Mouse (Mus musculus): ENCODE measurements around the gene Ywhab. TPM values are rescaled to one million over a fixed set of nuclear protein-coding genes. Genes with fewer than 3 reads are reported as not detected.

The Ywhab gene
- polyA plus RNA-seq, 1 experiment from 2014 or later = 300 TPM

- Histone ChIP-seq H3K9me3 (ENCODE audit: low read length) (no peaks in the 10 kb centered on the region), H3K9ac (replicated peaks; ENCODE audit: low read length) (no peak within 1 kb of the TSS), H3K36me3 (ENCODE audit: insufficient read depth, low read length) (0 out of 2 replicates have a peak, but pooled peaks cover 1% of the 10 kb centered on the region), H3K27me3 (ENCODE audit: insufficient read depth, low read length) (no peaks in the 10 kb centered on the region), H3K4me1 (ENCODE audit: insufficient read depth, low read length) (no peaks in the 10 kb centered on the region), H3K27ac (ENCODE audit: low read length) (no peak within 1 kb of the TSS), H3K4me2 (replicated peaks; ENCODE audit: low read depth, low read length) (no peak within 1 kb of the TSS), H3K4me3 (ENCODE audit: low read length) (no peak within 1 kb of the TSS)
- ATAC-seq (ENCODE audit: low FRiP score, low TSS enrichment) = no peak
- 83% methylated on average over 16 of the region's 16 CpGs for WGBS
Measured at GRCm38 (mm10) chr2:164025150-164025549, 30.4 kb downstream of the Ywhab start, which contains the start of gene Pabpc1l. Gene Pabpc1l, plus strand, starts transcription at chr2:164025450.

GRCm38 (mm10) chr2:164031147-164031546, 36.4 kb downstream of the Ywhab start:
- no peak overlapping the region for H3K9ac ChIP-seq (replicated peaks; ENCODE audit: low read length)
- no peak for ATAC-seq (ENCODE audit: low FRiP score, low TSS enrichment)
- no peaks in the 10 kb centered on the region; the same call in 1 of the 2 replicates for H3K9me3 ChIP-seq (ENCODE audit: low read length)
- no peak overlapping the region for H3K27ac ChIP-seq (ENCODE audit: low read length)
- H3K4me1 ChIP-seq (ENCODE audit: insufficient read depth, low read length) = no peaks in the 10 kb centered on the region
- no peaks in the 10 kb centered on the region for H3K36me3 ChIP-seq (ENCODE audit: insufficient read depth, low read length)
- H3K4me2 ChIP-seq (replicated peaks; ENCODE audit: low read depth, low read length) = no peak overlapping the region
- no peaks in the 10 kb centered on the region for H3K27me3 ChIP-seq (ENCODE audit: insufficient read depth, low read length)
- H3K4me3 ChIP-seq (ENCODE audit: low read length) = no peak overlapping the region
- 70% methylated on average over 10 of the region's 10 CpGs for WGBS

- no peak for ATAC-seq (ENCODE audit: low FRiP score, low TSS enrichment)
- Histone ChIP-seq H3K4me2 (replicated peaks; ENCODE audit: low read depth, low read length) (no peak overlapping the region), H3K27me3 (ENCODE audit: insufficient read depth, low read length) (no peaks in the 10 kb centered on the region), H3K9me3 (ENCODE audit: low read length) (no peaks in the 10 kb centered on the region; the same call in 1 of the 2 replicates), H3K9ac (replicated peaks; ENCODE audit: low read length) (no peak overlapping the region), H3K27ac (ENCODE audit: low read length) (no peak overlapping the region), H3K4me3 (ENCODE audit: low read length) (no peak overlapping the region), H3K36me3 (ENCODE audit: insufficient read depth, low read length) (no peaks in the 10 kb centered on the region), H3K4me1 (ENCODE audit: insufficient read depth, low read length) (no peaks in the 10 kb centered on the region)
- WGBS = 93% methylated on average over 3 of the region's 3 CpGs
Measured at GRCm38 (mm10) chr2:164032973-164033372, 38.2 kb downstream of the Ywhab start.

GRCm38 (mm10) chr2:164036520-164037019, 41.8 kb downstream of the Ywhab start:
- Histone ChIP-seq H3K27me3 (ENCODE audit: insufficient read depth, low read length) (no peaks in the 10 kb centered on the region), H3K4me3 (ENCODE audit: low read length) (no peak overlapping the region), H3K27ac (ENCODE audit: low read length) (no peak overlapping the region), H3K9ac (replicated peaks; ENCODE audit: low read length) (no peak overlapping the region), H3K4me1 (ENCODE audit: insufficient read depth, low read length) (no peaks in the 10 kb centered on the region), H3K4me2 (replicated peaks; ENCODE audit: low read depth, low read length) (no peak overlapping the region), H3K9me3 (ENCODE audit: low read length) (no peaks in the 10 kb centered on the region; the same call in 1 of the 2 replicates), H3K36me3 (ENCODE audit: insufficient read depth, low read length) (no peaks in the 10 kb centered on the region)
- peak; percentile 69 for ATAC-seq (ENCODE audit: low FRiP score, low TSS enrichment)
- 45% methylated on average over 10 of the region's 10 CpGs for WGBS

- Histone ChIP-seq H3K9me3 (ENCODE audit: low read length) (no peaks in the 10 kb centered on the region), H3K27me3 (ENCODE audit: insufficient read depth, low read length) (no peaks in the 10 kb centered on the region), H3K27ac (ENCODE audit: low read length) (no peak overlapping the region), H3K4me1 (ENCODE audit: insufficient read depth, low read length) (no peaks in the 10 kb centered on the region), H3K4me2 (replicated peaks; ENCODE audit: low read depth, low read length) (no peak overlapping the region), H3K4me3 (ENCODE audit: low read length) (no peak overlapping the region), H3K9ac (replicated peaks; ENCODE audit: low read length) (no peak overlapping the region), H3K36me3 (ENCODE audit: insufficient read depth, low read length) (no peaks in the 10 kb centered on the region)
- WGBS = 94% methylated on average over 1 of the region's 1 CpGs
- ATAC-seq (ENCODE audit: low FRiP score, low TSS enrichment) = no peak; the same call in 1 of the 2 replicates
Measured at GRCm38 (mm10) chr2:164038407-164039028, 43.8 kb downstream of the Ywhab start.

- Histone ChIP-seq H3K36me3 (ENCODE audit: insufficient read depth, low read length) (no peaks in the 10 kb centered on the region), H3K9ac (replicated peaks; ENCODE audit: low read length) (no peak overlapping the region), H3K4me3 (ENCODE audit: low read length) (no peak overlapping the region), H3K27ac (ENCODE audit: low read length) (no peak overlapping the region), H3K27me3 (ENCODE audit: insufficient read depth, low read length) (no peaks in the 10 kb centered on the region), H3K4me1 (ENCODE audit: insufficient read depth, low read length) (no peaks in the 10 kb centered on the region), H3K4me2 (replicated peaks; ENCODE audit: low read depth, low read length) (no peak overlapping the region), H3K9me3 (ENCODE audit: low read length) (no peaks in the 10 kb centered on the region)
- ATAC-seq (ENCODE audit: low FRiP score, low TSS enrichment) = no peak
- WGBS = 80% methylated on average over 6 of the region's 6 CpGs
Measured at GRCm38 (mm10) chr2:164040949-164041348, 46.2 kb downstream of the Ywhab start.

GRCm38 (mm10) chr2:164041523-164041922, 46.8 kb downstream of the Ywhab start:
- H3K9me3 ChIP-seq (ENCODE audit: low read length) = no peaks in the 10 kb centered on the region
- no peak overlapping the region for H3K27ac ChIP-seq (ENCODE audit: low read length)
- no peak for ATAC-seq (ENCODE audit: low FRiP score, low TSS enrichment)
- no peaks in the 10 kb centered on the region for H3K36me3 ChIP-seq (ENCODE audit: insufficient read depth, low read length)
- 83% methylated on average over 2 of the region's 2 CpGs for WGBS
- no peaks in the 10 kb centered on the region for H3K27me3 ChIP-seq (ENCODE audit: insufficient read depth, low read length)
- no peak overlapping the region for H3K9ac ChIP-seq (replicated peaks; ENCODE audit: low read length)
- no peak overlapping the region for H3K4me2 ChIP-seq (replicated peaks; ENCODE audit: low read depth, low read length)
- no peak overlapping the region for H3K4me3 ChIP-seq (ENCODE audit: low read length)
- H3K4me1 ChIP-seq (ENCODE audit: insufficient read depth, low read length) = no peaks in the 10 kb centered on the region

GRCm38 (mm10) chr2:164047197-164047690, 52.5 kb downstream of the Ywhab start:
- WGBS = 5% methylated on average over 9 of the region's 16 CpGs
- Histone ChIP-seq H3K9me3 (ENCODE audit: low read length) (no peaks in the 10 kb centered on the region), H3K4me1 (ENCODE audit: insufficient read depth, low read length) (0 out of 2 replicates have a peak, but pooled peaks cover 2% of the 10 kb centered on the region), H3K4me2 (replicated peaks; ENCODE audit: low read depth, low read length) (peak overlapping the region; percentile 47), H3K36me3 (ENCODE audit: insufficient read depth, low read length) (peaks cover 6% of the 10 kb centered on the region; the same call in 1 of the 2 replicates), H3K27ac (ENCODE audit: low read length) (no peak overlapping the region), H3K27me3 (ENCODE audit: insufficient read depth, low read length) (no peaks in the 10 kb centered on the region), H3K4me3 (ENCODE audit: low read length) (peak overlapping the region; percentile 37), H3K9ac (replicated peaks; ENCODE audit: low read length) (no peak overlapping the region)
- ATAC-seq (ENCODE audit: low FRiP score, low TSS enrichment) = peak; percentile 89

GRCm38 (mm10) chr2:164053767-164054166, 59.0 kb downstream of the Ywhab start:
- Histone ChIP-seq H3K4me1 (ENCODE audit: insufficient read depth, low read length) (no peaks in the 10 kb centered on the region), H3K4me3 (ENCODE audit: low read length) (no peak overlapping the region), H3K4me2 (replicated peaks; ENCODE audit: low read depth, low read length) (no peak overlapping the region), H3K9me3 (ENCODE audit: low read length) (no peaks in the 10 kb centered on the region), H3K27me3 (ENCODE audit: insufficient read depth, low read length) (no peaks in the 10 kb centered on the region), H3K27ac (ENCODE audit: low read length) (no peak overlapping the region), H3K36me3 (ENCODE audit: insufficient read depth, low read length) (peaks cover 56% of the 10 kb centered on the region), H3K9ac (replicated peaks; ENCODE audit: low read length) (no peak overlapping the region)
- WGBS = 91% methylated on average over 8 of the region's 8 CpGs
- no peak for ATAC-seq (ENCODE audit: low FRiP score, low TSS enrichment)

- 88% methylated on average over 8 of the region's 8 CpGs for WGBS
- H3K4me1 ChIP-seq (ENCODE audit: insufficient read depth, low read length) = no peaks in the 10 kb centered on the region
- no peak overlapping the region for H3K4me2 ChIP-seq (replicated peaks; ENCODE audit: low read depth, low read length)
- no peak overlapping the region for H3K4me3 ChIP-seq (ENCODE audit: low read length)
- peaks cover 64% of the 10 kb centered on the region for H3K36me3 ChIP-seq (ENCODE audit: insufficient read depth, low read length)
- no peaks in the 10 kb centered on the region for H3K27me3 ChIP-seq (ENCODE audit: insufficient read depth, low read length)
- no peak overlapping the region for H3K27ac ChIP-seq (ENCODE audit: low read length)
- H3K9me3 ChIP-seq (ENCODE audit: low read length) = no peaks in the 10 kb centered on the region
- ATAC-seq (ENCODE audit: low FRiP score, low TSS enrichment) = no peak
- no peak overlapping the region for H3K9ac ChIP-seq (replicated peaks; ENCODE audit: low read length)
Measured at GRCm38 (mm10) chr2:164054671-164055070, 59.9 kb downstream of the Ywhab start.
